Mouse (Mus musculus): ENCODE measurements around the gene Obscn.

Gene Obscn

DNA sequence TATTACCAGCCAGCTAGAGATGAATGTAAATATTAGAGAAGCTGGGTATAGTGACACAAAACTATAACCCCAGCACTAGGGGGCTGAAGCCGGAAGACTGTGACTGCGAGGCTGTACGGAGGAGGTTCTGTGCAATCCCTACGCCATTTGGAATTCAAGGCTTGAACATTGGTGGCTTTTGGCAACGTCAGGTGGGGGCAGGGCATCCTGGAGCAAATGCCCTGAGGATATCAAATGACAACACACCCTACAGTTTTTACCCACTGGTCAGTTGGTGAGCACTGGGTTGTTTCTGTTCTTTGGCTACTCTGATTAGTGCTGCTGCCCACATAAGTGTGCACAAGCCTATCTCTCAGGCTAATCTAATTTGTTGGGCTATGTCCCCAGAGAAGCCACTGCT is 6.8 kb upstream of the Obscn start:
- CTCF ChIA-PET, result no interaction called here

DNA sequence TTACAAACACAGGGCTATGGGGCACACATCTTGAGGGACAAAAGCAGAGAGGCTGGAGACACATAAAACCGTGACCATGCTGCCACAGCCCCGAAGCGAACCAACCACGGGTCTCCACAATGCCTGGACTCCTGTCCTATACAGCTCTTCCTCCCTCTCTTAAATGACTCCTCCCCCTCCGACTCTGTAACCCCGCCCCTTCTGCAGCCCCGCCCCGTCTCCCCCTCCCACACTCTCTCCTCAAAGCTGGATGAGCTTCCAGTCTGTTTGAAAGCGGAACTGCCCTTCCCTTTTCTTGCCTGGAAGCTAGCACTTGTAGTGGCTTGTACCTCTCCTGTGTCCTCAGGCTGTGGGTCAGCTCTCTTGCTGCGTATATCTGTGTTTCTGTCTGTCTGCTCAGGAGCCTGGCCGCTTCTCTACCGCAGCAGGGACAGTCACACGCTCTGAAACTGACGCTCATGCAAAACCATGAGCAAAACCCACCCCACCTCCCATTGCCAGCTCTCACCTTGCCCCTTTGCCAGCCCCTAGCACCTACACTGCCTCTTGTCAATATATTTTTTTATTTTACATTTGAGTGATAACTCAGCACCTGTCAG is 5.7 kb upstream of the Obscn start:
- CTCF ChIA-PET, result no interaction called here

DNA sequence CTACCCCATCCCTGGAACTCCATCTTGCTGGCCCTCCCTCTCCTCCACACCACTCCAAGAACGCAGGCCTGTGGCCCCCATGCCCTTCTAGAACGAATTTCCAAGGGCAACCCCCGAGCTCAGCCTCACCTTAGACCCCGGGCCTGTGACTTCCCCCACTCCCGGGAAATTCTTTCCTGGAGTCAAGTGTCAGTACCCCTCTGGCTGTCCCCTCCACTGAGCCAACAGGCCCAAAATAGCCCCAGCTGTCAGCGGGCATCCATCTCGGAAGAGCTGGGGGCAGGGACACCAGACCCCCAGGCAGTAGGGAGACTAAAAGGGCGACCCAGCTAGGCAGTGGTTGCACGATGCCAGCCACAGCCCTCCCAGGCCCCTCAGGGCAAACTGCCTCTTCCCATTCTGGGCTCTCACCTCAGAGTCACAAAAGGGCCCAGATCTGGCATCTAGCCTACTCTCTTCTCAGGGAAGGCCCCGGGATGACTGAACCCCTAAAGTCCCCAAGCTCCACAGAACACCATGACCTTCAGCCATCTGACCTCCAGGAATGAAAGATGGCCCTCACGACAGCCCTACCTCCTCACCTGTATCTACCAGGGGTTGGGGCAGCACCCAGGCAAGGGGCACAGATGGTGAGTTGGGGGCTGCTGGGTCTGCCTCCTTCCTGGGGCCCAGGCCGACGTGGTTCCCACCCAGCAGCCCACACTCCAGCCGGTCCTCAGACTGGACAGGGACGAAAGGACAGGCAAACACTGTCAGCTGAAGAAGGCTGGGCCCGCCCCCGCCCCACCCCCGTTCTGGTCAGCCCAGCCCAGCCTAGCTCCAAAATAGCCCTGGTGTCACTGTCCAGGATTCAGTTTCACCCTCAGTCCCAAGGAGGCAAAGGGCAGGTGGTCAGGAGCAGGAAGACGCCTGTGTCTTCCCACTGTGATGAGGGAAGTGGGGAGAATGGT is 2.6 kb upstream of the Obscn start:
- CTCF ChIA-PET, result no interaction called here

DNA sequence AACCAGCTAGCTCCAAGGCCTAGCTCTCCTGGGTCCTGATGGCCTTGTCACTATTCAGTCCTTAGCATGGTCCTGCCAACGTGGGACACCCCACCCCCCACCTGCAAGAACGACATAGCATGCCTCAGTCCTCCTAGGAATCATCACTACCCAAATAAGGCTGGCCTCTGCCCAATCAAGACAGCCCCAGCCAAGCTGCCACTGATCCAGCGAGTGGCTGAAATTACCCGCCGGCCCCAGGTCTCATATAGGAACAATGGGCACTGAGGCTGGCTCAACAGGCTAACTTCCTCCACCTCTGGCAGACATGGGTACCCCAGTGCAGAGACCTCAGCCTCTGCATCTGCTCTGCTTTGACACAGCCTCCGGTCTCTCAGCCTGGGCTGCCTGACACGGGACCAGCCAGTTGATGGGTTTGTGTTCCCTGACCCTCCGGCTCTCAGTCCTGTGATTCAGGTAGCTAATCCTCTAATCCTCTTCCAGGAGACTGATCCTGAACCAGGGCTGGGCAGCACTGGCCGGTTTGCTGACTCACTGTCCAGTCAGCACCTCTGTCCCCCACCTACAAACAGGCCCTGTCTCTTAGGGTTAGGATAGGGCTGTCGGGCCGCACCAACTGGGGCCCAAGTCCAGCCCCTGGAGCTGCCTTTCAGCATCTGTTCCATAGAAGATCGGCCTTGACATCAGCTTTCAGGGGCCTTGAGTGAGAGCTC is 948 bp upstream of the Obscn start:
- CTCF ChIA-PET, result no interaction called here

DNA sequence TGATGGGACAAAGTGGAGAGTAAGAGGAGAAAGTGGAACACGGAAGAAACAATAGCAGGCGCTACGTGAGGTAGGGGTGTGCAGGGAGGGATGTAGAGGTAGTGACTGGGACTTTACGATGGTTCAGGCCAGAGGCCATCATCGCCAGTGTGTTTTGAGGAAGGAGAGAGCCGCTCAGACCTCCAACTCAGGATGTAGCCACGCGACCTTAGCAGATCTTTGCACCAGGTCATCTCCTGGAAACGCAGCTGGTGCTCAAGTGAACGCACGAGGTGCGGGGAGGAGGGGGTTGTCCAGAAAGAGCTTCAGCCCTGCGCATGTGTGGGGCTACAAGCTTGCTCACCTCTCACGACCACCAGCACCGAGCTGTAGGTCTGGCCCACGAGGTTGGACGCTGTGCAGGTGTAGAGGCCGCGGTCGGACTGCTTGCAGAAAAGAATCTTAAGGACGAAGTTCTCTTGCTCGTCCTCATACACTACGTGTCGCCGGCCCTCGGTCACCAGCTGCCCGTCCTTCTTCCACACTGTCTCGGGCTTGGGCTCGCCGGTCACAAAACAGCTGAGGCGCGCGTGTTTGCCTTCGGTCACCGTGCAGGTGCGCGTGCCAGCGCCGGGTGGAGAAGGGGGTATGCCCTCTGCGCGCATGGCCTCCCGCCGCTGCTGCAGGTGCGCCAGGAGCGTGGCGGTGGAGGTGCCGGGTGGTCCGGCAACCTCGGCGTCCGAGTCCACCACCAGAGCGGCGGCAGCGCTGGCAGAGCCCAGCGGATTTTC is 966 bp downstream of the Obscn start:
- CTCF ChIA-PET, result no interaction called here

DNA sequence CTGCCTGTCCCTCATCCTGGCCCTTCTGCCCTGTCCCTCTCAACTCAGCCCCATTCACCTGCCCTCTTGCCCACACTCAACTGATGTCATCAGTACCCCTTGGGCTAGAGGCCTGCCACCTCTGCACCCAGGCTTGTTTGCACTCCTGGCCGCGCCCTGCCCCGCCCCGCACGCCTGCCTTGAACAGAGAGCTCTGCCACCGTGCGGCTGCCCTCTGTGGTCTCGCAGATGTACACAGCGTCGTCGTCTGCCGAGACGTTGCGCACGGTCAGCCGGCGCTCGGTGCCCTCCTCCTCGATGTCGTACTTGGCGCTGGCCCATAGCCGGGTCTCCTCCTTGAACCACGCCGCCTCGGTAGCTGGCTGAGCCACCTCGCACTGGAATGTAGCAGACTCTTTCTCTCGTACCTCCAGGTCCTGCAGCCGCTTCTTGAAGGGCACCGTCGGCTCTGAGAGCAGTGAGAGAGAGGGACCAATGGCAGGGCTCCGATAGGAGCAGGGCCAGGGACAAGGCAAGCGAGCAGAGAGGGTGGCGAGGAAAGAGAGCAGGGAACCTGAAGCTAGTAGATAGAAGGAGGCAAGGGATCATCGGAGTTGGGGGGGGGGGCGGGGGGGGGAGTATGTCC is 1.7 kb downstream of the Obscn start:
- CTCF ChIA-PET, result no interaction called here

DNA sequence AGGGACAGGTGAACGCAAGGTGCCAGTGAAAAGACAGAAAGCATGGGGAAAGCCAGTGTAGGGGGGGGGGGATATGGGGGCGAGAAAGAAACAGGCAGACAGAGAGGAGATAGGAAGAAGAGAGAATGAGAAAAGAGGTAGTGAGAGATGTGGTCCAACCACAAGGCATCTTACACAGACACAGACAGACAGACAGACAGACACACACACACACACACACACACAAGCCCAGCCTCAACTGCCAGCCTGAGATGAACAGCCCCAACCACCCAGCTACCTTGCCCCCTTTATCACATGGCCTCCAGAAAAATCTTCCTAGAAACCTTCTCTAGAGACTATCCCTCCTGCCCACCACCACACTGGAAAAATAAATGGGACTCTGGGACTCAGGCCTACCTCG is 4.1 kb downstream of the Obscn start:
- CTCF ChIA-PET, result no interaction called here

DNA sequence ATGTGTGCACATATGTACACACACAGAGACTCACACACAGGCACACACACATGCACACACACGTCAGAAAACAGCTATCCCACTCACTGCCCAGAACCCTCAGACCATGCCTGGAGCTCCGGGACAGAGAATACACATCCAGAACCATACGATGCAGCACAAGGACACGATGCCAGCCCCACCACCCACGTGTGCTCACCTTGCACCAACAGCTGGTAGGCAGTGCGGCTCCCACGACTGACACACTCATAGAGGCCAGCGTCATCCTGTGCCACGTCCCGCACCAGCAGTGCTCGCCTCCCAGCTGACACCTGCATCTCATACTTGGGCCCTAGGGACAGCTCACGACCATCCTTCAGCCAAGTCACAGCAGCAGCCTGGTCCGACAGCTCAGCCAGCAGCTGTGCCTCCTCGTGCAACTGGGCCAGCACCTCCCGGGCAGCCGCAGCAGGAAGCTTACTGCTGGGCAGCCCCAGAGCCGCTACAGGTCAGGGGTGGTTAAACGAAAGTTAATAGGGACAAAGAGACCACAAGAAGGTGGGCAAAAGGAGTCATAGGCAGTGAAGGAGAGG is 4.8 kb downstream of the Obscn start:
- CTCF ChIA-PET, result no interaction called here

DNA sequence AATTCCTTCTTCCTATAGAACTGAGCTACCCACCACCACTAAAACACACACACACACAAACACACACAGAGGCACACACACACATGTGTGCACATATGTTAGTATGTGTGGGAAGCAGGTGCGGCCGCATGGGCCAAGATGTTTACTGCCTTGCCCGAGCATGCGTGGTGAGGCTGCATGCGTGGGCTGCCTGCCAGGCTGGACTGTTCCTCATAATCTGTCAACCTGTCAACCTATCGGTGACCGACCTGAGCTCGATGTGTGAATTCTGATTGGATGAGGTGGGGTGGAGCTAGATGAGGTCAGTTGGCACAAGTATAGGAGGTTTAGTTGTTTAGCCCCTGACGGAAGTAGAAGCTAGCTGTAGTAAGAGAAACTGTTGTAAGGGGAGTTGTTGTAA is 5.4 kb downstream of the Obscn start:
- CTCF ChIA-PET, result no interaction called here

DNA sequence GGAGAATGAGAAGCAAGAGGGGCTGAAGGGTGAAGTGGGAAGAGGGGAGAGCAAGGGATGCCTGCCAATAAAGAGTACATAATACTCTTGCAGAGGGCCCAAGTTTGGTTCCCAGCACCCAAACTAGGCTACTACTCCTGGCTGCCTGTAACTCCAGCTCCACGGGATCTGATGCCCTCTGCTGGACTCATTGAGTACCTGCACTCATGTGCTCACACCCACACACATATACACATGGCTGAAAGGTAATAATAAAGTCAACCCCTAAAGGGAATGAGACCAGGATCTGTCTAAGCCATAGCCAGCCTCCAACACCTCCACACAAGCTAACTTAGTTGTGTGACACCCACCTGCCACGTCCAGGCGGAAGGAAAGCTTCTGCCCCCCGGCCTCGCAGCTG is 30.3 kb downstream of the Obscn start:
- CTCF ChIA-PET, result no interaction called here

DNA sequence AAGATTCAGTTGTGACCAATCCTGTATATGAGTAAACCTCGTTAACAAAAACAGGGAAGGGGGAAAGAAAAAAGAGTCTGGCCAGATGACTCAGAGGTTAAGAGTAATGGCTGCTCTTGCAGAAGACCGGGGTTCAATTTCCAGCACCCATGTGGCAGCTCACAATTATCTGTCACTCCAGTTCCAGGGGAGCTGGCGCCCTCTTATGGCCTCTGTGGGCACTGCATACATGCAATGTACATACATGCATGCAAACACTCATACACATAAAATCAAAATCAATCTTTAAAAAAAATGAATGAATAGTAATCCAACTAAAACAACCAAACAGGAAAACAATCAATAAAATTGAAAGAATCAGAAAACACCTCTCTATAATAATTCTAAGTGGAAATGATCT is 33.9 kb downstream of the Obscn start:
- CTCF ChIA-PET, result no interaction called here

DNA sequence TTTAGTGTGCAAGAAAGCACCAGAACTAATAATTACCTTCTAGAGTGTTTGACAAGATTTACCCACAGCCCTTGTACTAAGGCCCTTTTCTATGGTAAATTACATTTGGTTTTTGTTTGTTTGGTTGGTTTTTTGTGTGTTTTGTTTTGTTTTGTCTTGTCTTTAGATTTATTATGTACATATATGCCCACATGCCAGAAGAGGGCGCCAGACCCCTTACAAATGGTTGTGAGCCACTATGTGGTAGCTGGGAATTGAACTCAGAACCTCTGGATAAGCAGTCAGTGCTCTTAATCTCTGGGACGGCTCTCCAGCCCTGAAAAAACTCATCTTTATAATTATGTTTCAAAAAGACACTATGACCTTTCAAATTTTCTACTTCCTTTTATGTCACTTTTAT is 37.9 kb downstream of the Obscn start:
- CTCF ChIA-PET, result no interaction called here

DNA sequence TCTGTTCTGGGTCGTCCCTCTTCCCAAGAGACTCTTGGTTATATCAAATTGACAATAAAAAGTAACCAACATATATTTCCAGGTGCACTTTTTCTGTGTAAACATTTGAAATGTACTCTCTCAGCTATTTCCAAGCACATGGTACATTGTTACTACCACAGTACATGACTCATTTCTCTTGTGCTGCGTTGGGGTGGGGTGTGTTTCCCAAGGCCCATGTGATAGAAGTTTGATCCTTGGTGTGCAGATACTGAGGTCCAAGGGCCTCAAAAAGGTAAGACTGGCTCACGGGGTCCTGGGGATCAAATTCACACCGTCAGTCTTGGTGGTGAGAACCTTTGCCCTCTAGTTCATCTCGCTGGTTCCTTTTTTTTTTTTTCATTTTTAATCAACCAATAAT is 38.4 kb downstream of the Obscn start:
- CTCF ChIA-PET, result no interaction called here

DNA sequence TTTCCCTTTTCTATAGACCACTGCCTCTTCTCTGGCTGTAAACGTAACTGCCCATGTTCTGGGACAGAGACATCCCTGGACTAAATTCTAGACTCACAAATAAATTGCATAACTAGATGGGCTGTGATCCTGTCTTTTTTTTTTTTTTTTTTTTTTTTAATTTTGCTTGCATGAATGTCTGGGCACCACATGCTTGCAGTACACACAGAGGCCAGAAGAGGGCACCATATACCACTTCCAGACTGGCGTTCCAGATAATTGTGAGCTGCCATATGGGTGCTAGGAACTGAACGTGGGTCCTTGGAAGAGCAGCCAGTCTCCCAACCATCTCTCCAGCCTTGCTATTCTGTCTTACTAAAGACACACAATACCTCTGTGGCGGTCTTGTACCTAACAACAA is 42.0 kb downstream of the Obscn start:
- CTCF ChIA-PET, result no interaction called here

DNA sequence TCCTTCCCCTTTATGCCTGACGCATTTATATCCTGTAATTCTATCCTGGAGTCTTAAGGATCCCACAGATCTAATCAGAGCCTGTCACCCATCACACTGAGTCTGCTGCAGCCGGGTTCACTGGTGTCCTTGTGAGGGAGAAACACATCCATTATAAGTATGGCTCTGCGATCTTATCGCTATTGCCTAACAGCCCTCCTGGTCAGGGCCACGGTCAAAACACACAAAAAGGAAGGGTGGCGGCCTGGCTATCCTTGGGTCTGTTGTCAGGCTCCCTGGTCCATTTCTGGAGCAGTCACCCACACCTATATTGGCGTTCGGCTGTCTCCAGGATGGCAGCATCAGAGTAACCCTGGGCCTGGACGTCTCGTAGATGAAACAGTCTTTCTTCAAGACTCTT is 48.6 kb downstream of the Obscn start:
- CTCF ChIA-PET, result no interaction called here

DNA sequence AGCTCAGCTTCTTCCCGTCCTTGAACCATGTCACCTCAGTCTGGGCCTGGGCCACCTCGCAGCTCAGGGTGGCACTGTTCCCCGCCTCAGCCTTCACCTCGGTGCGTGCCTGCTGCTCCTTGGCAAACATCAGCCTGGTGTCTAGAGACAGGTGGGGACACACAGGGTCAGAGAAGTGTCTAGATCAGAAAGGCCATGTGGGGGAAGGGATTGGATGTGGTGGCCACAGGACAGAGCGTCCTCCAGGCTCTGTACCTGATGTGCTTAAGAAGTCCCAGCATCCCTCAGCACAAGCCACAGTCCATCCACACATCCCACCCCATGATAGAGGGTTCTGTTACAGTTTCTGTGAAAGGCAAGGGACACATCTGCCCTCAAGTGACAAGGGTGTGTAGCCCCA is 51.0 kb downstream of the Obscn start:
- CTCF ChIA-PET, result no interaction called here

DNA sequence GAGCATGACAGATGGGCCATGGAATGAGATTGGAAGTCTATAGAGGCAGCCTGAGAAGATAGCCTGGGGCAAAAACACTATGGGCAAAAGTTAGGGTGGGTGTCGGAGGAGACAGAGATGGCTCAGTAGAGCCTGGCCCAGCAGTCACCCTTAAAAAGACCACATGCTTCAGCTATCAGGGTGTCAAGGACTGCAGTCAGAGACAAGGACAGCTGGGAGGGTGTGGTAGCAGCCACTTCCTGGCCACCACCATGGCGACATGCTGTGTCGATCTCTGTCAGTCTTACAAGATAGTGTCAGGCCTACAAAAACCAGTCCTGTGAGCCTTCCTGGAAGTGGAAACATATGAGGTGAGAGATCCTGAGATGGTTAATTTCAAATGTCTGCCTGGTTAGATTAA is 53.1 kb downstream of the Obscn start:
- CTCF ChIA-PET, result no interaction called here

DNA sequence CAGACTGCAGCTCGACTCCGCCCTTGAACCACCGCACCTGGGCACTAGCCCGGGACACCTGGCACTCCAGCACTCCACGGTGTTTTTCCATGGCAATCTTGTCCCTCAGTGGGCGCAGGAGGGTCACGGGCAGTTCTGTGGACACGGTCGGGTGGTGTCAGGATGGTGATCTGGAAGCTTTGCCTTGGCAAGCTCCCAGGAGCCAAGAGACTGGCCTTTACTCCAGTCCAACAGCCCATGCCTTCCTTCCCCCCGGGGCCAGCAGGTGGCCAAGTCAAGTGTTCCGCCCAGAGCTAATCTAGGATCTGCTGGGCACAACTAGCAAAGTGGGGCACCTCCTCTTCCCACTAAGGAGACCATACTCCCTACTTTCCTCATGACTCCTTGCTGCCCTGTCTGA is 57.9 kb downstream of the Obscn start:
- CTCF ChIA-PET, result no interaction called here

DNA sequence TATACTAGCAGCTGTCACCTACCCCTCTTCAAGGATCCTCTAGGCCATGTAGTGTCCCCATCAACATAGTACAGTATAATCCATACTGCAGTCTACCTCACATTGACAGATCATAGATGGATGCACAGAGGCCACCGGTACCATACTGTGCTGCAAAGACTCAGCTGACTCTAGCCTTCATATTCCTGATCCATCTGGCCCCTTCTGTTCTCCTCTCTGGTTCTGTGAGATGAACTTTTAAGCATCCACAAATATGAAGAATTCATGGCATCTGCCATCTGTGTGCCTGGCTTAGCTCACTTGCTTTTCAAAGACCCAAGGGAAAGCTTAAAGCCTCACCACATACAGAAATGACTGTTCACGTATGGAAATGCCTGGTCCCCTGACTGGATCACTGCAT is 65.9 kb downstream of the Obscn start:
- CTCF ChIA-PET, result no interaction called here

DNA sequence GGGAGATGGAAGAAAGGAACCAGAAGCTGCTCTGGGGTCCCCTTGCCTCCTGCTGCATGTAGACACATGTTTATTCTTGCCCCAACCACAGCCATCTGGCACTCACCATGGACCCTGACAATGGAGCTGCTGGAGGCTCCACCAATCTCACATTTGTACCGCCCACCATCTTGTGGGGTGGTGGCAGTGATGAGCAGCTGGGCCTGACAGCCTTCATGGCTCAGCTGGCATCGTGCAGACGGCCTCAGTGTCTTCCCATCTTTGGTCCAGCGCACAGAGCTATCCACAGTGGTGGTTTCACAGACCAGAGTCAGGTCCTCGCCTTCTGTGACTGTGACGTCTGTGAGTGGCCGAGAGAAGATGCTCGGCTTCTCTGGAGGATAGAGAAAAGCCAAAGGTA is 67.3 kb downstream of the Obscn start:
- CTCF ChIA-PET, result no interaction called here

DNA sequence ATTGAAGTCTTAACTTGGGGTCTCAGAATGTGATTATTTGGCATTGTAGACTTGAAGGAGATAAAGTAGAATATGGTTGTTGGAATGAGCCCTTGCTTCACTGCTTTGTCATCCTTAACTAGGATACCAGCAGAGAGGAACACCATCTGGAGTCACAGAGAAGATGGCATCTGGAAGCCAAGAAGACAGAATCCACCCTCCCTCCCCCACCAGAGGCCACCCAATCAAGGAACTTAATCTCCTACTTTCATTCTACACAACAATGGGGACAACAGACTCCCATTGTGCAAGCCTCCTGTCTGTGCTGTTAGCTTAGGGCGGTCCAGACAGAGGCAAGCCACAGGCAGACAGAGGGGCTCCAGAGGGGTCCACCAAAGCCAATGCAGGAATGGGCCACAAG is 67.8 kb downstream of the Obscn start:
- CTCF ChIA-PET, result no interaction called here

DNA sequence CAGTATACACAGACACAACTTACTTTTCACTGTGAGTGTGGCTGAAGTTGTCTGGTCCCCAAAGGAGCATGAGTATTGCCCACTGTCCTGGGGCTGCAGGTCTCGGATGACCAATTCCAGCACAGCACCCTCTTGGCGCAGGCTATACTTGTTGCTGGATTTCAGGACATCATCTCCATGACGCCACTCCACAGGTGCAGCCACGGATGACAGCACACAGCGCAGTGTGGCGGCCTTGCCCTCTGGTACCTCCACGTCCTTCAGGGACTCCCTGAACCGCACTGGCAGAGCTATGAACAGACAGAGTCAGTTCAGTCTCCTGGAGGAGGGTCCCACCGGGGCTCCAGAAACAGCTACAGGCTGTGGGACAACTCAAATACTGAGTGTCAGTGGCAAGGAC is 68.3 kb downstream of the Obscn start:
- CTCF ChIA-PET, result no interaction called here

All from spleen, embryonic (tissue).